Mouse (Mus musculus): ENCODE data around the gene E030018B13Rik. TPM values are rescaled to one million over a fixed set of nuclear protein-coding genes. Genes with fewer than 3 reads are reported as not detected.

Gene E030018B13Rik
- total and polyA plus RNA-seq, 3 experiments = 0.07 TPM; not detected in 2

GRCm38 (mm10) chr7:63938066-63938913 is 21.6 kb downstream of the E030018B13Rik start (continued):
- no peak for TF ChIP-seq BHLHE40 (IDR thresholded peaks at IDR 0.05; ENCODE audit: borderline replicate concordance, low read depth, low read length)
- peak; percentile 44 to 55; a peak in 3 of 4 replicates for TF ChIP-seq POLR2A (IDR thresholded peaks at IDR 0.05; ENCODE audit: control insufficient read depth in 1 of 2, insufficient read depth in 1 of 2, low read depth in 1 of 2, low read length in 2 of 2, poor library complexity in 1 of 2)

GRCm38 (mm10) chr7:63938914-63939396 is 22.3 kb downstream of the E030018B13Rik start, which contains the start of gene Klf13:
Klf13 (minus strand) TSS chr7:63938915.
- H3K27me3 ChIP-seq (ENCODE audit: control insufficient read depth in 1 of 2, insufficient read depth in 2 of 2, low read length in 2 of 2) = no peaks in the 10 kb centered on the region
- no peaks in the 10 kb centered on the region for H3K9me3 ChIP-seq (replicated peaks; ENCODE audit: insufficient read depth, low read length)
- peaks cover 28 to 30% of the 10 kb centered on the region in 2 experiments for H3K4me1 ChIP-seq (ENCODE audit: control insufficient read depth in 1 of 2, insufficient read depth in 2 of 2, low read length in 2 of 2)
- H3K79me2 ChIP-seq (ENCODE audit: control insufficient read depth, insufficient read depth, low read length, poor library complexity) = peaks cover 47% of the 10 kb centered on the region
- peaks cover 0 to 29% of the 10 kb centered on the region in 2 experiments; a peak in 2 of 4 replicates for H3K36me3 ChIP-seq (ENCODE audit: control insufficient read depth in 1 of 2, insufficient read depth in 2 of 2, low read length in 2 of 2)
- H3K4me3 ChIP-seq (ENCODE audit: control insufficient read depth in 1 of 2, insufficient read depth in 1 of 2, low read depth in 2 of 2, low read length in 2 of 2) = peak within 1 kb of the TSS; percentile 86 to 96
- H3K9ac ChIP-seq (ENCODE audit: control insufficient read depth, low read depth, low read length, poor library complexity, severe bottlenecking) = peak within 1 kb of the TSS; percentile 93
- peak within 1 kb of the TSS; percentile 93 for H3K27ac ChIP-seq (ENCODE audit: control insufficient read depth, low read depth, low read length)
- peak; percentile 81 for TF ChIP-seq NRF1 (IDR thresholded peaks at IDR 0.05; ENCODE audit: insufficient read depth, low read depth, low read length, poor library complexity, severe bottlenecking)
- TF ChIP-seq MEF2A (IDR thresholded peaks at IDR 0.05; ENCODE audit: extremely low read depth, insufficient replicate concordance, low read depth, low read length, poor library complexity, severe bottlenecking) = no peak
- no peak for TF ChIP-seq MYB (IDR thresholded peaks at IDR 0.05; ENCODE audit: low read depth, low read length)
- TF ChIP-seq UBTF (IDR thresholded peaks at IDR 0.05; ENCODE audit: borderline replicate concordance, insufficient read depth, low read depth, low read length) = no peak
- TF ChIP-seq MAZ (IDR thresholded peaks at IDR 0.05; ENCODE audit: low read depth, low read length) = 0 out of 2 replicates have a peak, but pooled peaks have one; percentile 29
- TF ChIP-seq RAD21 (IDR thresholded peaks at IDR 0.05; ENCODE audit: low read depth, low read length) = no peak
- peak; percentile 49 for TF ChIP-seq TCF12 (IDR thresholded peaks at IDR 0.05; ENCODE audit: low read depth, low read length)
- peak; percentile 75; the same call in 1 of the 2 replicates for TF ChIP-seq MAX (IDR thresholded peaks at IDR 0.05; ENCODE audit: low read length)
- peak; percentile 12; the same call in 1 of the 2 replicates for TF ChIP-seq SMC3 (IDR thresholded peaks at IDR 0.05; ENCODE audit: low read depth, low read length)
- no peak for TF ChIP-seq SIN3A (IDR thresholded peaks at IDR 0.05; ENCODE audit: low read length)
- TF ChIP-seq ZNF384 (IDR thresholded peaks at IDR 0.05; ENCODE audit: low read depth, low read length) = no peak
- TF ChIP-seq EP300 (IDR thresholded peaks at IDR 0.05; ENCODE audit: low read depth in 1 of 2, low read length in 2 of 2) = peak in 1 of 2 experiments; percentile 3; a peak in 2 of 4 replicates
- no peak for TF ChIP-seq GATA1 (IDR thresholded peaks at IDR 0.05; ENCODE audit: low read depth, low read length)
- TF ChIP-seq TAL1 (IDR thresholded peaks at IDR 0.05; ENCODE audit: low read length) = no peak
- no peak for TF ChIP-seq USF2 (IDR thresholded peaks at IDR 0.05; ENCODE audit: borderline replicate concordance in 1 of 2, insufficient read depth in 1 of 2, low read depth in 1 of 2, low read length in 2 of 2)
- peak; percentile 56; the same call in 1 of the 2 replicates for TF ChIP-seq ZMIZ1 (IDR thresholded peaks at IDR 0.05; ENCODE audit: low read depth, low read length)
- 0 out of 2 replicates have a peak, but pooled peaks have one; percentile 39 for TF ChIP-seq E2F4 (IDR thresholded peaks at IDR 0.05; ENCODE audit: borderline replicate concordance, low read depth, low read length)
- TF ChIP-seq CHD1 (IDR thresholded peaks at IDR 0.05; ENCODE audit: low read depth, low read length) = no peak
- TF ChIP-seq HCFC1 (IDR thresholded peaks at IDR 0.05; ENCODE audit: low read depth, low read length) = peak; percentile 59; the same call in 1 of the 2 replicates
- no peak for TF ChIP-seq POLR2AphosphoS5 (IDR thresholded peaks at IDR 0.05; ENCODE audit: borderline replicate concordance, low read depth, low read length)
- TF ChIP-seq ELF1 (IDR thresholded peaks at IDR 0.05; ENCODE audit: low read depth, low read length) = no peak
- no peak for TF ChIP-seq RCOR1 (IDR thresholded peaks at IDR 0.05; ENCODE audit: low read depth, low read length)
- TF ChIP-seq KAT2A (conservative IDR thresholded peaks at IDR 0.05; ENCODE audit: low read depth, low read length) = no peak
- no peak for TF ChIP-seq CHD2 (IDR thresholded peaks at IDR 0.05; ENCODE audit: low read length)
- peak; percentile 57 for TF ChIP-seq MXI1 (IDR thresholded peaks at IDR 0.05; ENCODE audit: low read depth, low read length)
- TF ChIP-seq POLR2A (IDR thresholded peaks at IDR 0.05; ENCODE audit: control insufficient read depth in 1 of 2, insufficient read depth in 1 of 2, low read depth in 1 of 2, low read length in 2 of 2, poor library complexity in 1 of 2) = peak; percentile 43 to 87; a peak in 3 of 4 replicates
- peak; percentile 73 for TF ChIP-seq NELFE (IDR thresholded peaks at IDR 0.05; ENCODE audit: low read depth, low read length)
- TF ChIP-seq BHLHE40 (IDR thresholded peaks at IDR 0.05; ENCODE audit: borderline replicate concordance, low read depth, low read length) = no peak
- TF ChIP-seq POLR2AphosphoS2 (IDR thresholded peaks at IDR 0.05; ENCODE audit: low read length) = peak; percentile 81
- peak; percentile 13; the same call in 1 of the 2 replicates for TF ChIP-seq ETS1 (IDR thresholded peaks at IDR 0.05; ENCODE audit: low read depth, low read length)
- TF ChIP-seq ZC3H11A (IDR thresholded peaks at IDR 0.05; ENCODE audit: low read depth, low read length) = no peak
- peak; percentile 99 for DNase-seq (ENCODE audit: low read depth, low spot score)

Data from MEL (cell line).